Mouse (Mus musculus) spleen, adult 12 weeks (tissue): ENCODE data around the gene Eif2a.
A peak's percentile ranks its signal among the peaks of the same experiment; 100 is the strongest.
"Not testable (repeated sequence)": the region's sequence is repeated elsewhere in the genome, so short reads cannot be mapped to it uniquely, and the experiment has no call there.

Source experiments
- DNase-seq: peaks from one replicate; pipeline ENCODE4 v3.0.0; 2022; ENCODE audit warnings: low spot score

Eif2a gene

GRCm38 (mm10) chr3:58521361-58521760 lies 4.3 kb upstream of the Eif2a start:
- no peak for DNase-seq

- no peak for DNase-seq
Measured at GRCm38 (mm10) chr3:58523386-58523785, 2.2 kb upstream of the Eif2a start.

- DNase-seq, result no peak
Measured at GRCm38 (mm10) chr3:58524246-58524645, 1.4 kb upstream of the Eif2a start.

- DNase-seq, result no peak
Measured at GRCm38 (mm10) chr3:58525166-58525565, 455 bp upstream of the Eif2a start.

- DNase-seq, result no peak
Measured at GRCm38 (mm10) chr3:58526408-58526737, 752 bp downstream of the Eif2a start.

- DNase-seq, result no peak
Measured at GRCm38 (mm10) chr3:58536573-58536972, 11.0 kb downstream of the Eif2a start.

- DNase-seq, result no peak
Measured at GRCm38 (mm10) chr3:58552001-58552811, 26.6 kb downstream of the Eif2a start.

- DNase-seq, result no peak
Measured at GRCm38 (mm10) chr3:58556649-58557048, 31.0 kb downstream of the Eif2a start.

- no peak for DNase-seq
Measured at GRCm38 (mm10) chr3:58559887-58560286, 34.3 kb downstream of the Eif2a start.

GRCm38 (mm10) chr3:58561437-58561836 lies 35.8 kb downstream of the Eif2a start:
- DNase-seq, result no peak

- no peak for DNase-seq
Measured at GRCm38 (mm10) chr3:58570821-58571220, 45.2 kb downstream of the Eif2a start.

GRCm38 (mm10) chr3:58576137-58577066 lies 50.8 kb downstream of the Eif2a start, which contains the start of gene Selenot:
Gene Selenot, plus strand, starts transcription at chr3:58576636.
- peak; percentile 94 for DNase-seq

- peak; percentile 67 for DNase-seq
Measured at GRCm38 (mm10) chr3:58577067-58577503, 51.5 kb downstream of the Eif2a start.

- DNase-seq, result no peak
Measured at GRCm38 (mm10) chr3:58577506-58578050, 52.0 kb downstream of the Eif2a start.

- DNase-seq, result no peak
Measured at GRCm38 (mm10) chr3:58581530-58581929, 55.9 kb downstream of the Eif2a start.

GRCm38 (mm10) chr3:58582297-58582696 lies 56.7 kb downstream of the Eif2a start:
- no peak for DNase-seq

GRCm38 (mm10) chr3:58582788-58583426 lies 57.3 kb downstream of the Eif2a start:
- no peak for DNase-seq

- DNase-seq, result not testable (repeated sequence)
Measured at GRCm38 (mm10) chr3:58590544-58590943, 64.9 kb downstream of the Eif2a start.

GRCm38 (mm10) chr3:58592666-58593065 lies 67.0 kb downstream of the Eif2a start:
- DNase-seq, result not testable (repeated sequence)

GRCm38 (mm10) chr3:58593623-58594022 lies 68.0 kb downstream of the Eif2a start:
- DNase-seq, result no peak
